Mouse (Mus musculus) thymus, postnatal 14 days (tissue): ENCODE measurements around the gene Parp4.

Source experiments
- DNase-seq: peaks from one replicate; pipeline ENCODE4 v3.0.0; 2021

Gene Parp4

GRCm38 (mm10) chr14:56617470-56617869 is 42.1 kb downstream of the Parp4 start:
- DNase-seq, result no peak

- no peak for DNase-seq
Observed at GRCm38 (mm10) chr14:56620425-56620824, 45.0 kb downstream of the Parp4 start.

DNA sequence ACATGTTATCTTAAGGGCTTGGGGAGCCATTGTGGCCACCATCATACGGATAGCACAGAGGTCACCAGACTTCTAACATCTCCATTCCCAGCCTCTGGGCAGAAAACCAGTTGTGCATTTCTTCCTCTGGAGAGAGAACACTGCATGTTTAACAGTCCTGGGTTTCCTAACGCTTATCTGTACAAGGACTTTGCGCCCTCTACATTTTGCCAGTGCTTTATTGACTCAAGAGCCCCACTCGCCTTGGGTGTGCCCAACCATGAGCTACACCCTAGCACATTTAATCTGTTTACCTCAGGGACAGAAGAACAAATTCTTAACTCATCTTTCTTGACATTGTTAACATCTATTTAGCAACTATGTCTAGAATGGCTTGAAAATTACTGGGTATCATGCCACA is 50.8 kb downstream of the Parp4 start:
- DNase-seq, result no peak

DNA sequence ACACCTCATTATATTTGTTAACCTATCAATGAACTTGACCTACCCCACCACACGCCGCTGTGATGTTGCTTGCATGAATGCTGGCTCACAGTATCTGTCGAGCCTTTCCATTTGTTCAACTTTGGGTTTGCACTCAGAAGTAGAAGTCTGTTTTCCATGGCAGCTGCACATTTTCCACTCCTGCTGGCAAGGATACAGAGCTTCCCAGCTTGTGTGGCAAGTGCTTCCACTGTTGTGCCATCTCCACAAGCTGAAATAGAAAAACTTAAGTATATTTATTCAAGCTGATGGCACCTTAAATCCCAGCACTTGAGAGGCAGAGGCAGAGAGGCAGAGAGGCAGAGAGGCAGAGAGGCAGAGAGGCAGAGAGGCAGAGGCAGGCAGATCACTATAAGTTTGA is 52.9 kb downstream of the Parp4 start:
- no peak for DNase-seq

DNA sequence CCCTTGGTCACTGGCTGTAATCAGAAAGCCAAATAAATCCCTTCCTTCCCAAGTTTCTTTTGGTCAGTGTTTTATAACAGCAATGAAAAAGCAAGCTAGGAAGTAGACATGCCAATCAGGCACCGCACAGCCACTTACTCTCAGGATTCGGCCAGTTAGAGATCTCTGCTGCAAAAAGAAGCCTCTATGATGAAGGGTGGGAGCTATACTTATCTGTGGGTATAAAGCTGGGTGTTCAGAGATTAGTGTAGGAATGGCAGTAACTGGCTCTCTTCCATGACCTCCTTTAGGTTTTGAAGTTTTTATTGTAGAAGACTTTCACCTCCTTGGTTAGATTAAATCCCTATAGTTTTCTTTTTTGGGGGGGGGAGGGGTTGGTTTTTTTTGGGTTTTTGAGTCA is 55.7 kb downstream of the Parp4 start:
- no peak for DNase-seq

DNA sequence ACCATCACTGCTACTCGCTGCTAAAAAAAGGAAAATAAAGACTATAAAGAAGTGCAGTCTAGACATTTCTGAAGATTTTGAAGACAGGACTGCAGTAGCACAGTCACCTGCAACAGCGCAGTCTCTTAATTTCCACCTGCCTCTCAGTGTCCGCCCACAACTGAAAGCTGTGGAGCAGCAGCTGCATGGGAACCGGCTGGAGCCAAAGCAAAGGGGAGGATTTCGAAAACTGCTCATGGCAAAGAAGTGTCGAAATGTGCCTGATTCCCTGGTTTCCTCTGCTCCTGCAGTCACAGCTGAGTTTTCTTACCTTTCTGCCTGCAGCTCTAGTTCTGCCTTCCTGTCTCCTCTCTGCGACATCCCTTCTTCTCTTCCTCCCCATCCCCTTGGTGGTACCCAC is 71.8 kb downstream of the Parp4 start:
- no peak for DNase-seq

DNA sequence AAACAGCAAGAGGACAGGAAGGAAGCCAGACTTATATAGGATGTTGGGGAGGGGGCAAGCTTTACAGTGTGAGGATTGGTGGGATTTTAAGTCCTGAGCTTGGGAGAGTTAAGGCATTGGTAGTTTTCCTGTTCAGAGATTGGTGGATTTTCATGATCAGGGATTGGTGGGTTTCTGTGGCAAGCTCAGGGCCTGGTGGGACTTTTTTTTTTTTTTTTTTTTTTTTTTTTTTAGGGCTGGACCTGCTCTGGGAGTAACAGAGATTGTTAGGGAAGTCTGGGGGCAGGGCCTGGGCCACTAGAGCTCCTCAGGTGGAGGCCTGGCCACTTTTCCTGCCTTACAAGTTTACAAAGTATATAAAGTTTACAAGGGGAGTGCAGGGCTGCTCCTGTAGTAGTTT is 74.0 kb downstream of the Parp4 start:
- DNase-seq, result no peak

DNA sequence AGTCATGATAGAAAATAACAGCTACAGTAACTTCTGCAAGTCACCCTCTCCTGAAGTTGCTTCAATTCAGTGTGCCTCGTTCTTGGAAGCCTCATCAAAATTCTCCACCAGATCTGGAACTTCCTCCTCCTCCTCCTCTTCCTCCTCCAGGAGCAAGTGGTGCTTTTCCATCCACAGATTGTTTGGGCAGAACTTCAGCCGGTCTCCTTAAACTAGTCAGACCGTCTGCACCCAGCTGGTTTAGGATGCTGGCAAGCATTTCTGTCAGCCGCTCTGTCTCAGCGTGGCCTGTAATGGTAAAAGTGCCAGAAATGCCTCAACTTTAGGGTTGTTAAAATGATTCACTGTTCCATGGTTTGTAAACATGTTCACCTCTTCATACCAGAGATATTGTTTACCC is 90.2 kb downstream of the Parp4 start:
- no peak for DNase-seq

DNA sequence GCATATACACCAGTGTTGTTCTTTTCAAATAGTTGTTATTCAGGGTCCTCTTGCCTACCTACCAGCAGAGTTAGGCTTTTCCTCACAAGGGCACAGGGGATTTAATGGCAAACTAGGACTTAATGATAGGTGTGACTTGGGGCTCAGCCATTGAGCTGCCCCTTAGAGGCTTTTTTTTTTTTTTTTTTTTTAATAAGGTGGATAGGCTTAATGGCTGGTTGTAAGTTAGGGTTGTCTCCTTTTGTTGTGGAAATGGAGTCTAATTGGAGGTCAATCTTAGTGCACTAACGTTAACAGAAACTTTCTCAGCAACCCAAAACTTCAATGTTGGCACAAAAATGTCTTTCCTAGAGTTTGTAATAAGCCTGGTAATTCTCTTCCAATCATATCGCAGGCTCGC is 91.5 kb downstream of the Parp4 start:
- DNase-seq, result no peak

GRCm38 (mm10) chr14:56667969-56668802 is 92.8 kb downstream of the Parp4 start, which contains the start of gene Mphosph8:
Gene Mphosph8 (plus strand): TSS chr14:56668248.
- DNase-seq, result peak; percentile 99

GRCm38 (mm10) chr14:56669046-56669620 is 93.7 kb downstream of the Parp4 start:
- no peak for DNase-seq

GRCm38 (mm10) chr14:56685426-56685825 is 110.0 kb downstream of the Parp4 start:
- DNase-seq, result no peak

- DNase-seq, result no peak
Observed at GRCm38 (mm10) chr14:56689116-56689515, 113.7 kb downstream of the Parp4 start.

- no peak for DNase-seq
Observed at GRCm38 (mm10) chr14:56689766-56690165, 114.3 kb downstream of the Parp4 start.

DNA sequence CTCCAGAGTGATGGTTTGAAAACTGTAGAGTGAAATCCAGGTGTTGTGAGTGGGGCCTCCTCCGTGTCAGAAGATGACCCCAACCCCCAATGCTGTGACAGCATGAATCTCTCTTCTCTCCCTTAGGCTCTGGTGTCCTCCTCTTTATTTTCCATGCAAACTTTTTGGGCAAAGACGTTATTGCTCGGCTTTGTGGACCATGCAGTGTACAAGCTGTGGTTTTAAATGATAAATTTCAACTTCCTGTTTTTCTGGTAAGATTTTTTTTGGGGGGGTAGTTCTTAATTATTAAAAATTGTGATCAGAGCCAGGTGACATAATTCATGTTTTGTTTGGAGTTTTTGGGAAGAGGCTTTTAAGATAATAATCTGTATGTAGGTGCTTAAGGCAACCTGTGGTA is 120.1 kb downstream of the Parp4 start:
- no peak for DNase-seq

DNA sequence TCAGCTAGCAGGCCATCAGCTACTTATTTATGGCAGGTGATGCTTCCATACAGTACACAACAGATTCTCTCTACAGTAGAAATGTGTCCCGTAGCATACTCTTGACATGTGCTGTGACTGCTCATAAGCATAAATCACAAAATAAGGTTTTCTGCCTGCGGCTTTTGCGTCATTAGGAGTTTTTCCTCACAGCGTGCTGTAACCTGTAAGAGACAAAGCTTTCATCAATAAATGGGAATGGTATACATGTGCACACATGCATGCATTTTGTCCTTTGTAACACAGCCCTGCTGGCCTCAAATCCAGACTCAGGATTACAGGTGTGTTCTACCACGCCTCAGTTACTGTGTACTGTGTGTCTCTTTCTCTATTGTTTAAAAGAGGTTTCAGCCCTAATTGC is 122.4 kb downstream of the Parp4 start:
- no peak for DNase-seq

DNA sequence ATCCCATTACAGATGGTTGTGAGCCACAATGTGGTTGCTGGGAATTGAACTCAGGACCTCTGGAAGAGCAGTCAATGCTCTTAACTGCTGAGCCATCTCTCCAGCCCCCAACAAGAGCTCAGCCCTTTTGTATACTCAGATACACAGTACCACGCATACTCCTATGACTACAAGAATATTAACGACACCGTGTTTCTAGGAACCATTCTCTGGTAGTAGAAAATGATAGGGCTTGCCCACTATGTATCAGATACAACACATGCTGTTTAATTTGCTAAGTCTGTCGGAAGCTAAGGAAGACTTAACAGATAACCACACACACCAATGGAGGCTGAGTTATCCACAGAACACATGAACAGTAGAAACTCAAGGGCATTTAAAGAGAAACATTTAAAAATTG is 127.2 kb downstream of the Parp4 start:
- DNase-seq, result no peak

GRCm38 (mm10) chr14:56705687-56706086 is 130.3 kb downstream of the Parp4 start:
- DNase-seq, result no peak
